11 mouse cellular contexts compared by ENCODE assay signal in genomic region chr11:116668839-116669238, GRCm38 (mm10). TPM values are rescaled to one million over a fixed set of nuclear protein-coding genes. Genes with fewer than 3 reads are reported as not detected.
DNase-seq lines count a peak whose midpoint lies in the region; ATAC-seq and TF ChIP-seq lines count a peak whose summit lies in the region.
"Had no signal": no experiment of that assay in that cellular context is flagged by ENCODE, and none has a peak within 500 bp of the region (broad histone marks: within the 10 kb centered on the region; RNA-seq: fewer than 3 reads in every experiment).

No protein-coding gene starts in this region.

- ATAC-seq in cerebellum, adult (ENCODE audit: insufficient number of reproducible peaks, low FRiP score, low TSS enrichment), result no peak
- ATAC-seq in intestine, embryonic 16.5 days, result no peak
- no peak for ATAC-seq in intestine, embryonic 15.5 days

- H3K4me1 ChIP-seq in intestine, embryonic 16.5 days (ENCODE audit: control insufficient read depth, insufficient read depth, low read length), result peaks cover 20% of the 10 kb centered on the region
- H3K4me1 ChIP-seq in intestine, embryonic 15.5 days (replicated peaks), result peaks cover 14% of the 10 kb centered on the region
- peaks cover 19% of the 10 kb centered on the region for H3K4me1 ChIP-seq in testis, adult 2 months (ENCODE audit: control insufficient read depth, insufficient read depth, low read length)

- 54% methylated on average over 7 of the region's 7 CpGs for WGBS in intestine, embryonic 16.5 days
- WGBS in intestine, embryonic 15.5 days, result 42% methylated on average over 7 of the region's 7 CpGs

- no peak for TF ChIP-seq POLR2A in testis, adult 2 months (IDR thresholded peaks at IDR 0.05; ENCODE audit: control insufficient read depth, low read depth, low read length)

- peaks cover 2% of the 10 kb centered on the region; the same call in 1 of the 2 replicates for H3K36me3 ChIP-seq in intestine, embryonic 16.5 days (ENCODE audit: control insufficient read depth, insufficient read depth, low read length)
- H3K36me3 ChIP-seq in intestine, embryonic 15.5 days, result 0 out of 2 replicates have a peak, but pooled peaks cover 4% of the 10 kb centered on the region
- H3K36me3 ChIP-seq in testis, adult 2 months (ENCODE audit: control insufficient read depth, insufficient read depth, low read length), result peaks cover 2% of the 10 kb centered on the region; the same call in 1 of the 2 replicates

- H3K4me2 ChIP-seq in intestine, embryonic 16.5 days (ENCODE audit: low read depth, low read length), result no peak overlapping the region
- no peak overlapping the region for H3K4me2 ChIP-seq in intestine, embryonic 15.5 days (replicated peaks)
- H3K4me2 ChIP-seq: neural tube, embryonic 12.5 days had no signal

- TF ChIP-seq CTCF in testis, adult 2 months (IDR thresholded peaks at IDR 0.05; ENCODE audit: control insufficient read depth, insufficient read depth, insufficient replicate concordance, low read depth, low read length), result 0 out of 2 replicates have a peak, but pooled peaks have one; percentile 0

- H3K9ac ChIP-seq in intestine, embryonic 16.5 days (ENCODE audit: low read depth, low read length), result 0 out of 2 replicates have a peak overlapping the region, but pooled peaks have one; percentile 17
- no peak overlapping the region for H3K9ac ChIP-seq in intestine, embryonic 15.5 days
- H3K9ac ChIP-seq: neural tube, embryonic 12.5 days had no signal

- H3K27ac ChIP-seq in intestine, embryonic 16.5 days (ENCODE audit: low read length), result peak overlapping the region; percentile 26; the same call in 1 of the 2 replicates
- no peak overlapping the region for H3K27ac ChIP-seq in intestine, embryonic 15.5 days
- H3K27ac ChIP-seq in testis, adult 2 months (ENCODE audit: control insufficient read depth, insufficient read depth, low read depth, low read length), result peak overlapping the region; percentile 59; the same call in 1 of the 2 replicates
- H3K27ac ChIP-seq: neural tube, embryonic 12.5 days had no signal

- no peaks in the 10 kb centered on the region for H3K9me3 ChIP-seq in intestine, embryonic 16.5 days (ENCODE audit: control insufficient read depth, low read length)
- H3K9me3 ChIP-seq in intestine, embryonic 15.5 days, result no peaks in the 10 kb centered on the region
- H3K9me3 ChIP-seq: neural tube, embryonic 12.5 days had no signal

- H3K4me3 ChIP-seq in intestine, embryonic 16.5 days (ENCODE audit: low read length), result no peak overlapping the region
- H3K4me3 ChIP-seq in intestine, embryonic 15.5 days (replicated peaks), result no peak overlapping the region
- H3K4me3 ChIP-seq in testis, adult 2 months (ENCODE audit: control insufficient read depth, low read depth, low read length), result no peak overlapping the region
- H3K4me3 ChIP-seq: neural tube, embryonic 12.5 days had no signal

- no peaks in the 10 kb centered on the region for H3K27me3 ChIP-seq in intestine, embryonic 16.5 days (replicated peaks; ENCODE audit: control insufficient read depth, insufficient read depth, low read length)
- H3K27me3 ChIP-seq in intestine, embryonic 15.5 days (replicated peaks), result no peaks in the 10 kb centered on the region
- H3K27me3 ChIP-seq in testis, adult 2 months (ENCODE audit: control insufficient read depth, insufficient read depth, low read length), result no peaks in the 10 kb centered on the region

- DNase-seq in cerebellum, postnatal 14 days, result peak; percentile 45 to 55
- DNase-seq in testis, postnatal 14 days (ENCODE audit: low spot score), result no peak
- DNase-seq in yolk sac, embryonic 10.5 days (ENCODE audit: low spot score), result no peak
- no peak for DNase-seq in right cerebral cortex, postnatal 4 days
- DNase-seq: layer of hippocampus, adult 9-11 months; lung, adult 18-20 months had no signal

RNA-seq across cellular contexts. Expression of gene Cygb, which starts 14.7 kb away (rescaled TPM):
- 12.3 and 14.4 TPM in 2 replicates for polyA plus RNA-seq in intestine, embryonic 16.5 days (2015; fragmentation: Nextera tagmentation; extraction: Ambion mirVana)
- 12.5 and 12.9 TPM in 2 replicates for polyA plus RNA-seq in intestine, embryonic 15.5 days (2015; fragmentation: Nextera tagmentation; extraction: Ambion mirVana)
- 3.7 and 5.5 TPM in 2 replicates for polyA plus RNA-seq in testis, adult 2 months (2012; rRNA removed)

RNA-seq across cellular contexts. Expression of gene Prcd, which starts 15.5 kb away (rescaled TPM):
- polyA plus RNA-seq in intestine, embryonic 16.5 days (2015; fragmentation: Nextera tagmentation; extraction: Ambion mirVana), result 1.4 and 1.9 TPM in 2 replicates
- 1.0 and 1.3 TPM in 2 replicates for polyA plus RNA-seq in intestine, embryonic 15.5 days (2015; fragmentation: Nextera tagmentation; extraction: Ambion mirVana)
- polyA plus RNA-seq in testis, adult 2 months (2012; rRNA removed), result 7.8 and 8.4 TPM in 2 replicates

RNA-seq across cellular contexts. Expression of gene Rhbdf2, which starts 42.0 kb away (rescaled TPM):
- polyA plus RNA-seq in intestine, embryonic 16.5 days (2015; fragmentation: Nextera tagmentation; extraction: Ambion mirVana), result 10.8 and 11.9 TPM in 2 replicates
- 8.4 and 8.9 TPM in 2 replicates for polyA plus RNA-seq in intestine, embryonic 15.5 days (2015; fragmentation: Nextera tagmentation; extraction: Ambion mirVana)
- 6.3 and 7.5 TPM in 2 replicates for polyA plus RNA-seq in testis, adult 2 months (2012; rRNA removed)

Comparison
In these comparisons a context has a peak if more than half of its experiments do, and no peak if none do; other contexts are left out.
1. DNase-seq: peak in cerebellum, postnatal 14 days (2 of 2); none in testis, postnatal 14 days (single experiment), yolk sac, embryonic 10.5 days (single experiment) and right cerebral cortex, postnatal 4 days (single experiment).